Mouse (Mus musculus) mesoderm, embryonic 11.5 days (tissue): Measurements from ENCODE around the gene Rph3al.

Experiments used
- DNase-seq: peaks from one replicate; pipeline ENCODE4 v3.0.0-alpha.2; 2012; ENCODE audit warnings: low read depth, low spot score

The Rph3al gene

GRCm38 (mm10) chr11:75813085-75813484 is 125.1 kb downstream of the Rph3al start:
- no peak for DNase-seq

DNA sequence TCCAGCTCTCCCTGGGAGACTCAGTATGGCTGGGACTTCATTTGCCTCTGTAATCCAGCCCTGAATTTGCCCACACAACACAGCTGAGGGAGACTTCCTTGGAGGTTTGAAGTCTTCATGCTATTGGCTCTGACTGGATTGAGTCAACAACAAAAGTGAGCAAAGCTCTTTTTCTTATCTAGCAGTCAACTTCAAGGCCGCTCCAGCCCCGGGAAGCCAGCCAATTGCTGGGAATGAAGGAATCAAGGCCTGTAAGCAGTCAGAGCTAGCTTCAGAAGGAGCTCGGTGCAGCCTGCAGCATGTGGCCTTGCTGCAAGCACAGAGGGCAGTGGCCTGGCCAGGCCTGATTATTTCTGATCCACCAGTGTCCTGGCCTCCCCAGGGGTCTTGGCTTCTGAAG is 126.3 kb downstream of the Rph3al start:
- no peak for DNase-seq

DNA sequence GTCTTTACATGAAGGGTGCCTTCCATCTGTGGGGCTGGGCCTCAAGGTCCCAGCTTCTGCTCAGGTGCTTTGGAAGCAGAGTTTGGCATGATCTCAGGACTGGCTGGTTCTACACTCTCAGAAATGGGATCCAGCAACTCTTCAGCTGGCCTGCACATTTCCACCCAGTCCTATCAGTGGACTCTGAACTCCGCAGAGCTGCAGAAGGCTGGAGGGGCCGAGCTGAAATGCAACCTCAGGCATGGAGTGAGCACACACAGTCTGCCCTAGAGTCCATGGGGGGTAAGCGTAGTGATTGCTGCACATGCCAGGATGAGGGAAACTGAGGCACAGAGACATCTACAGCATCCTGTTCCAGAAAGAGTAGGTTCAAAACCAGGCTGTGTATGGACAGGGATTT is 127.7 kb downstream of the Rph3al start:
- DNase-seq: no peak

- DNase-seq: no peak
These were observed 130.7 kb downstream of the Rph3al start for GRCm38 (mm10) chr11:75807486-75807885.

GRCm38 (mm10) chr11:75801771-75802550 is 136.3 kb downstream of the Rph3al start:
- DNase-seq: no peak

GRCm38 (mm10) chr11:75801369-75801768 is 136.9 kb downstream of the Rph3al start:
- DNase-seq: no peak

- no peak for DNase-seq
These were observed 141.5 kb downstream of the Rph3al start for GRCm38 (mm10) chr11:75796536-75797246.

GRCm38 (mm10) chr11:75796029-75796445 is 142.2 kb downstream of the Rph3al start, which contains the start of gene Doc2b:
Doc2b (minus strand) TSS chr11:75796049.
- peak; percentile 50 for DNase-seq

DNA sequence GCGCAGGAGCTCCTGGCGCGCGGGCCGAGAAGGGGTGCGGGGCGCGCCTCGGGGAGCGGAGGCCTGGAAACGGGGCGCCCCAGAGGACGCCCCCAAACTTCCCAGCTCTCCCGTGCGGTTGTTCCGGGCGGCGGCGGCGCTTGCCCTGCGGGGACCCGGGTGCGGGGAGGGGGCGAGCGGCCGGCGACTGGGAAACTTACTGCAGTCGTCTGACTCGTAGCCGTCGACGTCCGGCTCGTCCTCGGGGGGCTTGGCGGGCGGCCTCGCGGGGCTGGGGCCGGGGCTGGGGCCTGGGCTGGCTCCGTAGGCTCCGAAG is 142.9 kb downstream of the Rph3al start:
- DNase-seq: no peak

- DNase-seq: no peak
These were observed 143.5 kb downstream of the Rph3al start for GRCm38 (mm10) chr11:75794602-75795320.

DNA sequence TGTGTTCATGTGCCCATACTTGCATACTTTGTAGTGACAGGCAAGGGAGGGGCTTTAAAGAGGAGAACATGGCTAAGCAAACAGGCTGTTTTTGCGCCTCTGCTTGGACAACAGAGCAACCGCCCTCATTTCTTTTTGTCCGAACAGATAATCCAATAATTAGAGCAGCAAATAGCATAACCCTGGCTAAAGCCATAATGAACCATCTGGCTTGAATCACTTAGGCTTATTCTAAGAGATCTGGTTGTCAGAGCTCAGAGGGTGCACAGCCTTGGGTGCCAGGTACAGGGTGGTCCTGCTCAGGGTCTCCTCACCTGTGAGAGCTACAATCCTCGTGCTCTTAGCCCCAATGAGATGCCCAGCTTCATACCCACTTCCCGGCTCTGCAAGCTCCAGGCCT is 144.9 kb downstream of the Rph3al start:
- DNase-seq: no peak

DNA sequence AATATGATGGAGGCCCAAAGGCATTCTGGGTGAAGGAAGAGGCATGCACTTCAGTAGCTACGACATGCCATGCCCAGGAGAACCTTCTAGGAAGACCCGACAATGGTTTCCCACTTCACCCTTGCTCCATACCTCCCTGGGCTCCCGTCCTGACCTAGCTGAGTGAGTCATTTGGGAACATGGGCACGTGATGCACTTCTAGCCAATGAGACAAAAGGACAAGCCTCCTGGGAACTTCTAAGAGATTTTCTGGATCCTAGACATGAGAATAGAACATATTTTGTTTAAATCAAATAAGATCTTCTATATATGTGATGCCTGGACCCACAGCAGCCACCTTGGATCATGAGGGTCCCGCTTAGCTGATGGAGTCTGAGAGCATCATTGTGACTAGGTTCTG is 145.7 kb downstream of the Rph3al start:
- DNase-seq: no peak

DNA sequence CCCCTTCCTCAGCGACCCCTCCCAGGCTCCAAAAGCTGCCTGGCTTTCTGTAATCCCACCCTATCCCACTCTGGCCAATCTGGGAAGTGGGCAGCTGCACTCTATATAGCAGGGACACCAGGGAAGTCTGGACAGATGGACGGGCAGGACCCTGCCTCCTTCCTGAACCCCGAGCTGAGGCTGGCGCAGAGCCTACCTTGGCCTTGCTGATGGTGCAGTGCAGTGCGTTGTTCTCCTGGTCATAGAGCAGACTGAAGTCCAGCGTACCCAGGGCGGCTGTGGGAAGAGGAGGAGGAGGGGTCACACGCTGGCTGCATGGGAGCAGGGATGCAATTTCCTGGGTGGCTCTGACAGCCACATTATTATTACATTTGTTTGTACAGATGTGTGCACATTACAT is 152.3 kb downstream of the Rph3al start:
- DNase-seq: no peak

- DNase-seq: no peak
These were observed 154.4 kb downstream of the Rph3al start for GRCm38 (mm10) chr11:75783799-75784198.

- DNase-seq: peak; percentile 77
These were observed 156.3 kb downstream of the Rph3al start for GRCm38 (mm10) chr11:75781919-75782318.
